10 mouse cellular contexts compared by ENCODE assay signal in the genomic region with DNA sequence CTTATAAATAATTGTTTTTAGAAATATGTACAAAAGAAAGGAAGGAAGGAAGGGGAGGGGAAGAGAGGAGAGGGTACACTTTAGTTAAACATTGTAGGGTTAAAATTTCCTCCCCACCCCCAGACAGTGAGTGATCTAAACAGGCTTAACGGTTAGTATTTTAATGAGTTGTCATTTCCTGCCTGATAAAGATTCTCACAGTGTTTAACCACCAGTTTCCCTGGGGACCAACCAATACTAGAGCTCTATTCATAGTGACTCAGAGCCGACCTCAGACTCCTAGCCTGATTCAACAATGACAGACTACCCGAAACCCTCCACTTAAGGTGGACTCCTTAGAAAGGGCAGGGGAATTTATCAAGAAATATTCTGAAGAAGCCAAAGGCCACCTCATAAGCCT. TPM values are rescaled to one million over a fixed set of nuclear protein-coding genes. Genes with fewer than 3 reads are reported as not detected.
DNase-seq lines count a peak whose midpoint lies in the region; ATAC-seq and TF ChIP-seq lines count a peak whose summit lies in the region.
"Had no signal": no experiment of that assay in that cellular context is flagged by ENCODE, and none has a peak within 500 bp of the region (broad histone marks: within the 10 kb centered on the region; RNA-seq: fewer than 3 reads in every experiment).

No protein-coding gene starts in this region.

- peak; percentile 17; the same call in 1 of the 2 replicates for TF ChIP-seq POLR2A in embryonic fibroblast, embryonic 13.5 days (IDR thresholded peaks at IDR 0.05; ENCODE audit: low read depth, low read length)

- no peak overlapping the region for H3K9ac ChIP-seq in kidney, postnatal 0 days (ENCODE audit: low read depth, low read length)
- H3K9ac ChIP-seq: forebrain, postnatal 0 days had no signal

- H3K4me3 ChIP-seq in kidney, postnatal 0 days (replicated peaks; ENCODE audit: low read depth, low read length), result no peak overlapping the region
- no peak overlapping the region for H3K4me3 ChIP-seq in embryonic fibroblast, embryonic 13.5 days (ENCODE audit: insufficient read depth, low read length)
- H3K4me3 ChIP-seq in left cerebral cortex, adult 2 months, result no peak overlapping the region

- H3K36me3 ChIP-seq in kidney, postnatal 0 days (ENCODE audit: insufficient read depth, low read length), result no peaks in the 10 kb centered on the region

- H3K4me2 ChIP-seq in kidney, postnatal 0 days (ENCODE audit: low read length), result no peak overlapping the region

- DNase-seq in kidney, postnatal 0 days (ENCODE audit: low spot score), result peak; percentile 63
- no peak for DNase-seq in kidney, postnatal 4 days
- DNase-seq in cerebellum, adult 8-10 months, result no peak
- DNase-seq in left cerebral cortex, adult 2 months (ENCODE audit: extremely low spot score in 1 of 2, low spot score in 2 of 2), result no peak
- no peak for DNase-seq in frontal cortex, postnatal 14 days (ENCODE audit: low spot score in 2 of 2)
- DNase-seq: adrenal gland, adult 8-10 months; forebrain, postnatal 0 days had no signal

- peak overlapping the region; percentile 68 for H3K27ac ChIP-seq in kidney, postnatal 0 days
- H3K27ac ChIP-seq in embryonic fibroblast, embryonic 13.5 days (ENCODE audit: insufficient read depth, low read length), result peak overlapping the region; percentile 100
- H3K27ac ChIP-seq in left cerebral cortex, adult 2 months, result no peak overlapping the region

- intact Hi-C loops in left cerebral cortex, adult 2 months (cut with DNase I), result no loop called here

- peaks cover 6% of the 10 kb centered on the region; the same call in 1 of the 2 replicates for H3K4me1 ChIP-seq in kidney, postnatal 0 days (replicated peaks; ENCODE audit: insufficient read depth, low read length)
- peaks cover 33% of the 10 kb centered on the region for H3K4me1 ChIP-seq in embryonic fibroblast, embryonic 13.5 days (ENCODE audit: control insufficient read depth, insufficient read depth, low read length)

- no peaks in the 10 kb centered on the region for H3K9me3 ChIP-seq in kidney, postnatal 0 days (replicated peaks; ENCODE audit: low read length)

- H3K27me3 ChIP-seq in kidney, postnatal 0 days (ENCODE audit: insufficient read depth, low read length), result no peaks in the 10 kb centered on the region

- ATAC-seq in kidney, postnatal 0 days (replicated peaks; ENCODE audit: low FRiP score, low read depth), result peak; percentile 33; the same call in 1 of the 2 replicates
- ATAC-seq in CD4-positive, CD25-positive, alpha-beta regulatory T cell, adult 4 months, result peak; percentile 86
- peak; percentile 77 for ATAC-seq in megakaryocyte, adult 5-6 weeks (ENCODE audit: poor library complexity, severe bottlenecking)
- ATAC-seq: forebrain, postnatal 0 days had no signal

- no peak for TF ChIP-seq CTCF in kidney, postnatal 0 days (IDR thresholded peaks at IDR 0.05; ENCODE audit: low read depth)
- TF ChIP-seq CTCF in embryonic fibroblast, embryonic 13.5 days (IDR thresholded peaks at IDR 0.05; ENCODE audit: borderline replicate concordance, insufficient read depth, low read length), result no peak
- TF ChIP-seq CTCF in left cerebral cortex, adult 2 months (IDR thresholded peaks at IDR 0.05), result no peak

- 17% methylated on average over 3 of the region's 3 CpGs for WGBS in kidney, postnatal 0 days

RNA-seq across cellular contexts. Expression of a gene that starts 48.2 kb away (rescaled TPM):
- polyA plus RNA-seq in kidney, postnatal 0 days (2015; fragmentation: Nextera tagmentation; extraction: Ambion mirVana), result 8.4 and 8.5 TPM in 2 replicates
- 1 to 10 TPM; 4.0 to 6.7 TPM for polyA plus RNA-seq in CD4-positive, CD25-positive, alpha-beta regulatory T cell, adult 4 months (2017; shearing (Covaris generic))
- 6.4 and 8.2 TPM in 2 replicates for polyA plus RNA-seq in embryonic fibroblast, embryonic 13.5 days (2011; ENCODE audit: insufficient read length, low read depth, missing spikeins)
- total RNA-seq in megakaryocyte, adult 5-6 weeks (2015), result 7.8 and 9.6 TPM in 2 replicates
- total RNA-seq in megakaryocyte, adult 5-6 weeks (2017), result 5.4 and 5.5 TPM in 2 replicates
- total RNA-seq in left cerebral cortex, adult 2 months (2021), result 1 to 10 TPM; 5.3 to 6.8 TPM

RNA-seq across cellular contexts. Expression of a gene that starts 48.4 kb away (rescaled TPM):
- polyA plus RNA-seq in kidney, postnatal 0 days (2015; fragmentation: Nextera tagmentation; extraction: Ambion mirVana), result 50.8 and 55.8 TPM in 2 replicates
- polyA plus RNA-seq in CD4-positive, CD25-positive, alpha-beta regulatory T cell, adult 4 months (2017; shearing (Covaris generic)), result 10 to 100 TPM; 58.9 to 62.5 TPM
- 70.3 and 71.4 TPM in 2 replicates for polyA plus RNA-seq in embryonic fibroblast, embryonic 13.5 days (2011; ENCODE audit: insufficient read length, low read depth, missing spikeins)
- 30.4 and 38.4 TPM in 2 replicates for total RNA-seq in megakaryocyte, adult 5-6 weeks (2015)
- 29.9 and 35.4 TPM in 2 replicates for total RNA-seq in megakaryocyte, adult 5-6 weeks (2017)
- 10 to 100 TPM; 38.5 to 39.2 TPM for total RNA-seq in left cerebral cortex, adult 2 months (2021)

Comparison
In these comparisons a context has a peak if more than half of its experiments do, and no peak if none do; other contexts are left out.
1. ATAC-seq: peak in every context shown above with its lines; median percentile 86 in CD4-positive, CD25-positive, alpha-beta regulatory T cell, adult 4 months; 77 in megakaryocyte, adult 5-6 weeks; 33 in kidney, postnatal 0 days.